Mouse (Mus musculus) erythroblast, embryonic 14.5 days (primary cell): ENCODE results near the gene Cbx7. TPM values are rescaled to one million over a fixed set of nuclear protein-coding genes. Genes with fewer than 3 reads are reported as not detected.

Experiments used
- H3K27me3 ChIP-seq: 2 replicates; pipeline ENCODE4 v1.6.1; 2012; ENCODE audit warnings: inconsistent platforms; ENCODE audit not compliant: control insufficient read depth
- H3K36me3 ChIP-seq: 2 replicates; pipeline ENCODE4 v1.6.1; 2012; ENCODE audit warnings: mild to moderate bottlenecking, inconsistent platforms; ENCODE audit not compliant: control insufficient read depth
- H3K4me1 ChIP-seq: 2 replicates; pipeline ENCODE4 v1.6.1; 2012; ENCODE audit warnings: inconsistent platforms; ENCODE audit not compliant: control insufficient read depth
- H3K4me3 ChIP-seq: replicated peaks from 2 replicates; pipeline ENCODE3; 2012; ENCODE audit warnings: moderate library complexity, mild to moderate bottlenecking, inconsistent platforms
- H3K9me3 ChIP-seq: 2 replicates; pipeline ENCODE4 v1.6.1; 2012; ENCODE audit warnings: low read length, inconsistent platforms, mixed read lengths; ENCODE audit not compliant: control insufficient read depth
- GATA1 ChIP-seq: IDR thresholded peaks from 2 replicates; pipeline ENCODE4 v1.6.1; 2012; ENCODE audit warnings: low read length, inconsistent platforms, mixed read lengths
- TAL1 ChIP-seq: IDR thresholded peaks from 3 replicates; pipeline ENCODE4 v1.6.1; 2012; ENCODE audit warnings: low read length, inconsistent platforms, mixed read lengths
- polyA plus RNA-seq: library from polyadenylated mRNA; stranded (reverse); fragments of >175 nt; gene quantifications from 2 replicates; pipeline ENCODE4 v1.2.3, GENCODE M21; 2012

Gene Cbx7
- polyA plus RNA-seq, 1 experiment = 0.50 TPM

GRCm38 (mm10) chr15:79985471-79985870 lies 14.6 kb upstream of the Cbx7 start:
- TF ChIP-seq GATA1 (no peak), TAL1 (no peak)
- Histone ChIP-seq H3K9me3 (no peaks in the 10 kb centered on the region), H3K4me1 (no peaks in the 10 kb centered on the region), H3K4me3 (no peak overlapping the region), H3K36me3 (no peaks in the 10 kb centered on the region), H3K27me3 (no peaks in the 10 kb centered on the region)

- Histone ChIP-seq H3K27me3 (no peaks in the 10 kb centered on the region), H3K4me1 (no peaks in the 10 kb centered on the region), H3K9me3 (no peaks in the 10 kb centered on the region), H3K4me3 (no peak overlapping the region), H3K36me3 (no peaks in the 10 kb centered on the region)
- no peak for TF ChIP-seq GATA1
- TF ChIP-seq TAL1 = no peak
Observed at GRCm38 (mm10) chr15:79984152-79984551, 13.2 kb upstream of the Cbx7 start.

- no peak overlapping the region for H3K4me3 ChIP-seq
- H3K4me1 ChIP-seq = no peaks in the 10 kb centered on the region
- TF ChIP-seq TAL1 (no peak), GATA1 (no peak)
- H3K9me3 ChIP-seq = no peaks in the 10 kb centered on the region
- no peaks in the 10 kb centered on the region for H3K27me3 ChIP-seq
- no peaks in the 10 kb centered on the region for H3K36me3 ChIP-seq
Observed at GRCm38 (mm10) chr15:79980716-79981115, 9.8 kb upstream of the Cbx7 start.

- TF ChIP-seq TAL1 = no peak
- TF ChIP-seq GATA1 = no peak
- Histone ChIP-seq H3K4me3 (no peak overlapping the region), H3K27me3 (no peaks in the 10 kb centered on the region)
Observed at GRCm38 (mm10) chr15:79972186-79972585, 1.3 kb upstream of the Cbx7 start.

GRCm38 (mm10) chr15:79970491-79970890 lies 428 bp downstream of the Cbx7 start:
- no peaks in the 10 kb centered on the region for H3K4me1 ChIP-seq

More at GRCm38 (mm10) chr15:79972186-79972585, 1.3 kb upstream of the Cbx7 start:
- Histone ChIP-seq H3K4me1 (no peaks in the 10 kb centered on the region), H3K36me3 (no peaks in the 10 kb centered on the region), H3K9me3 (peaks cover 5% of the 10 kb centered on the region)

DNA sequence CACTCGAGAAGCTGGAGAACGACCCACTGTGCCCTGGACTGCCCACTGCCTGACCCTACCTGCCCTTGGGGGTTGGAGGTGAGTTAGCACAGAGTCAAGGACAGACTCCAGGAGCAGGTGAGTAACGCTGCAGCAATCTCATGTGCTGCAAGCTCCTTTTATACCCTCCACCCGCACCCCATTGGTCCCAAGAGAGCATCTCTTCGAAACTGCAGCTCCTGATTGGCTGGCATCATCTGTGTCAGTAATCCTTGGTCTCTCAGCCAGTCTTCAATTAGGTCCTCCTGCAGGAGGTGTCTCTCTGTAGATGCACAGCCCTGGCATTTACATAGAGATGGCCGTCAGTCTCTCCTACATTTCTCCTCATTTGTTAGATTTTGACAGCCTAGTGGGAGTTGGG lies 3.6 kb downstream of the Cbx7 start:
- no peak overlapping the region for H3K4me3 ChIP-seq
- TF ChIP-seq GATA1 (no peak), TAL1 (no peak)
- no peaks in the 10 kb centered on the region for H3K27me3 ChIP-seq
- H3K9me3 ChIP-seq = peaks cover 2% of the 10 kb centered on the region; the same call in 1 of the 2 replicates
- no peaks in the 10 kb centered on the region for H3K4me1 ChIP-seq
- no peaks in the 10 kb centered on the region for H3K36me3 ChIP-seq

More at GRCm38 (mm10) chr15:79970491-79970890, 428 bp downstream of the Cbx7 start:
- TF ChIP-seq GATA1 (no peak), TAL1 (no peak)
- Histone ChIP-seq H3K9me3 (peaks cover 5% of the 10 kb centered on the region), H3K27me3 (no peaks in the 10 kb centered on the region), H3K36me3 (no peaks in the 10 kb centered on the region), H3K4me3 (no peak overlapping the region)

DNA sequence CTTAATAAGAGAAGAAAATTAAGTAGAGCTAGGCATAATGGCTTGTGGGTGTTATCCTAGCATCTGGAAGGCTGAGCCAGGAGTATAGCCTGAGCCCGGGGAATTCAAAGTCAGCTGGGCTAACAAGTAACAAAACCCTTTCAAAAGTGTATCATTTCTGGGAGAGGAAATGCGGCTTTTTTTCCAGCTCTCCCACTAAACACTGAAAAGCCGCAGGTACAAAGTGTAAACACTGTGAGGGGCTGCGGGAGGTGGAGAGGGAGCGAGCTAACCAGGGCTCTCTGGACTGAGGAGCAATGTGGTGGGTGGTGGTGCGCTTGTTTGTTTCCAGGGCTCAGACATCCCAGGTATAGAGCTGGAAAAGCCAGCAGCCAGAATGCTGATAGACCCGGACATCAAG lies 6.5 kb downstream of the Cbx7 start:
- TF ChIP-seq TAL1 (no peak), GATA1 (no peak)
- Histone ChIP-seq H3K27me3 (no peaks in the 10 kb centered on the region), H3K4me1 (no peaks in the 10 kb centered on the region), H3K36me3 (no peaks in the 10 kb centered on the region), H3K9me3 (no peaks in the 10 kb centered on the region), H3K4me3 (no peak overlapping the region)

- H3K27me3 ChIP-seq = no peaks in the 10 kb centered on the region
- no peak for TF ChIP-seq GATA1
- no peak for TF ChIP-seq TAL1
- no peak overlapping the region for H3K4me3 ChIP-seq
- H3K36me3 ChIP-seq = no peaks in the 10 kb centered on the region
- no peaks in the 10 kb centered on the region for H3K4me1 ChIP-seq
- H3K9me3 ChIP-seq = no peaks in the 10 kb centered on the region
Observed at GRCm38 (mm10) chr15:79962661-79963060, 8.3 kb downstream of the Cbx7 start.

DNA sequence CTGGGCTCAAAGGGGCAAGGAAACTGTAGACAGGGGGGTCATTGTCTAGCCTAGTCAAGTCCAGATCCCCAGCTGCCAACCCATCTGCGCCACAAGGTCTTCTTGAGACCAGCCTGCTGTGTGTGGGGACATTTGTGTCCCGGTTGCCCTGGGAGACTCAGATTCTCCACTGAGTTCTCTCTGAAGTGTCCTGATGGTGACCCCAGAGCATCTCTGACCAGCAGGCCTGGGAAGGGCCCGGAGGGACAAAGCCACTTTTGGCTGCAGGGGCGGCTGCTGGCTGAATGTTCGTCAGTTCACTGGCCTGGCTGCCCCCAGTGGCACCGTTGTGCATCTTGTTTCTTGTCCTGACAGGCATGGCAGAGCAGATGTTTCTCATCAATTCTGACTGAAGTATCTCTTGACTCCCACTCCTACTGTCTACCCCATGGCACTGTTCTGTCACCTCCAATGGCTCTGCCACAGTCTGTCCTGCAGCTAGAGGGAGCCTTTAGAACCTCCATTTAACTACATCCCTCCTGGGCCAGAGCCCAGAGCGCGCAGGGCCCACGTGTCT lies 9.5 kb downstream of the Cbx7 start:
- TF ChIP-seq GATA1 (no peak), TAL1 (no peak)
- no peaks in the 10 kb centered on the region for H3K9me3 ChIP-seq
- no peaks in the 10 kb centered on the region for H3K4me1 ChIP-seq
- H3K27me3 ChIP-seq = no peaks in the 10 kb centered on the region
- H3K4me3 ChIP-seq = no peak overlapping the region
- no peaks in the 10 kb centered on the region for H3K36me3 ChIP-seq

DNA sequence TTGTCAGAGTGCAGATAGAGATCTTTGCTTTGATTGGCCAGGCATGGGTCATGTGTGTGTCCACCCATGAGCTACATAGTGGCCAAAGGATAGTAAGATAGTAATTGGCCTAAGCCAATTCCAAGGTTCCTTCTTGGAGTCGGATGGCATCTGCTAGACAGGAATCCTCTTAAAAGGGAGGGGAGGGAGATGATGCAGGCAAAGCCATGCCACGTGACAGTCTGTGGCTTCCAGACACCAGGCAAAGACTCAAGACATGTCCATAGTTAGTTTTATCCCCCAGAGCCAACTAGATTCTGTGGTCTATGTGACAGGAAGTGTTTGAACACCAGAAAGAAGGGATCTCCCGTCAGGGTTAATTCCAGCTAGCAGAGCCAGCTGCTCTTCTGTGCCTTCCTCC lies 12.5 kb downstream of the Cbx7 start:
- no peaks in the 10 kb centered on the region for H3K36me3 ChIP-seq
- H3K4me3 ChIP-seq = no peak overlapping the region
- TF ChIP-seq GATA1 (no peak), TAL1 (no peak)
- no peaks in the 10 kb centered on the region for H3K27me3 ChIP-seq
- no peaks in the 10 kb centered on the region for H3K9me3 ChIP-seq
- no peaks in the 10 kb centered on the region for H3K4me1 ChIP-seq

DNA sequence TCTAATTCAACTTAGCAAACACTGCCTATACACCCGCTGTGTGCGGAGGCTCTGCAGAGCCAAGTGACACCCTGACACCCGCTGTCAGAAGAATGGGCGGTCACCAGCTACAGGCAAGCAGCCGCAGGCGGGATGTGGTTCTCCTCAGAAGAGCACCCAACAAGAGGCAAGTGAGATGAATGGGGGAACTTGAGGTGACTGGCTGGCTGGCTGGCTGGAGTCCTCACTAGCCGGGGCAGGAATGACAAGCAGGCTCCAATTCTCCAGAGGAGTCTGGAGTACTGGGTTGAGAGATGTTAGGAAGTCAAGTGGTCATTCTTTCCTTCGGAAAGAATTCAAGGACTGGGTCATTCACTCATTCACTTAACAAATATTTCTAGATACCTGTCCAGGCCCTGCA lies 14.4 kb downstream of the Cbx7 start:
- H3K27me3 ChIP-seq = no peaks in the 10 kb centered on the region
- no peaks in the 10 kb centered on the region for H3K4me1 ChIP-seq
- H3K36me3 ChIP-seq = no peaks in the 10 kb centered on the region
- H3K4me3 ChIP-seq = no peak overlapping the region
- no peaks in the 10 kb centered on the region for H3K9me3 ChIP-seq
- TF ChIP-seq GATA1 = no peak
- TF ChIP-seq TAL1 = no peak
